Mouse (Mus musculus): ENCODE measurements around the gene Stam.

DNA sequence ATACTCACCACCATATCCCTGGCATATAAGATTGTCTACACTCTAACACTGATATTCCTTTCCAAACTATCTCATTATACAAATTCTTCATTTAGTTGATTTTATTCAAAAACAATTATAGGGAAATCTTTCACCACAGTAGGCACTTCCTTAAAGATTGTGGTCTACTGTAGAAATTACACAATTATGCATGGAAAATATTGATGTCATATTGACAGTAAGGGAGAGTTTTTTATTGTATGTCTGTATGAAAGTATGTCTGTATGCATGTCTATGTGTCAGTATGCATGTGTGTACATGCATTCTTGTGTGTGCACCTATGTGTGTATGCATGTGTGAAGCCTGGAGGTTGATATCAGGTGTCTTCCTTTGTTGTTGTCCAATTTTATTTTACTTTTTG lies 110.5 kb downstream of the Stam start:
- TF ChIP-seq CTCF (IDR thresholded peaks at IDR 0.05; ENCODE audit: insufficient read depth, low read length) = no peak
- TF ChIP-seq POLR2A (IDR thresholded peaks at IDR 0.05; ENCODE audit: borderline replicate concordance, extremely low read depth, low read depth, low read length) = no peak
